Mouse (Mus musculus): Measurements from ENCODE around the gene Ntn1. TPM values are rescaled to one million over a fixed set of nuclear protein-coding genes. Genes with fewer than 3 reads are reported as not detected.

Gene Ntn1
- total RNA-seq, 2 experiments from 2014 or later = 6.0 to 7.4 TPM

DNA sequence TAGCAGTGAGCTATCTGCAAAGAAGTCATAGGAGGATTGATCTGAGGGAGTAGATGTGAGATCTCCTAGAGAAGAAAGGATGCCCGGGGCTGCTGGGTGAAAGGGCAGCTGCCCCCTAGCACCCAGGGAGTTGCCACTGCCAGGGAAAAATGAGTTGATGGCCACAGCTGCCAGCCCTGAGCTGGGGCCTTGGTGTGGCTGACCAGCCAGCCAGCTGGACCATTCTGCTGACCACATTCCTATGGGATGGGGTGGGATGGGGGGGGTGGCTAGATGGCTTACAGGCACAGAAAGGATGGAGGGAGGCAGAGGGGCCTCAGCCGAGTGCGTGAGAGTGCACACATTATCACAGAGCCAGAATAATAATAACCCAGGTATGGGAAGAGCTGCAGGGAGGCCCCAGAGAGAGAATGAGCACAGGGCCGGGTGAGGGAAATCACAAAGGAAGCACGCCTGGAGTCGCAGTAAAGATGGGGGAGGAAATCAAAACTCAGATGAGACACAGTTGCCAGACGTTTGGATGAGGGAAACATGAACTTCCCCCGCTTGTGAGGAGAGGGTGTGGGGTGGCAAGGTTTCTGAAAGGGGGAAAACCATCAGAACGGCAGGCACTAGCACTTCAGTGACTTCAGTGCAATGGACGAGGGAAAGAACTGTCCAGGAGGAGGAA is 91.6 kb downstream of the Ntn1 start:
- no peak for DNase-seq (ENCODE audit: extremely low spot score in 1 of 2, low spot score in 2 of 2)
- no peak overlapping the region for H3K27ac ChIP-seq
- no peak for TF ChIP-seq CTCF (IDR thresholded peaks at IDR 0.05)
- intact Hi-C loops (cut with DNase I) = loop anchor here (5.0 kb wide), 1 partner anchor 53 kb away; no protein-coding TSS in a partner anchor
- H3K4me3 ChIP-seq = no peak overlapping the region

DNA sequence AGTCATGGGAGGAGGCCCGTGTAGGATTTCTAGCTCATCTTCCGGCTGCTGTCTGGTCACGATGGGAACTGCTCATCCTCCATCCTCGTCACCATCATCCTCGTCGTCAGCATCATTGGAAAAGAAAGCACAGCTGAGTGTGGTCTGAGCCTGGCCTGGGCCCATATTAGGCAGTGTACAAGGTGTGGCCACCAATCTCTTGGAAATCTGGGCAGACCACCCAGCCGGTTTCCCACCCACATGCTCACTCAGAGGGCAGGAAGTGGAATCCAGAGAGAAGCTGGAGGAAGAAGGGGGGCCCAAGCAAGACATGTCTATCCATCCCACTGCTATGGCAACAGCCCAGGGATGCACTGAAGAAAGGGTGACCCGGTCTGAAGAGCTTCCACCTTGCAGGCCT is 94.6 kb downstream of the Ntn1 start:
- intact Hi-C loops (cut with DNase I) = loop anchor here (5.0 kb wide), 1 partner anchor 56 kb away; no protein-coding TSS in a partner anchor
- Histone ChIP-seq H3K27ac (no peak overlapping the region), H3K4me3 (no peak overlapping the region)
- TF ChIP-seq CTCF (IDR thresholded peaks at IDR 0.05) = no peak
- DNase-seq (ENCODE audit: extremely low spot score in 1 of 2, low spot score in 2 of 2) = no peak

DNA sequence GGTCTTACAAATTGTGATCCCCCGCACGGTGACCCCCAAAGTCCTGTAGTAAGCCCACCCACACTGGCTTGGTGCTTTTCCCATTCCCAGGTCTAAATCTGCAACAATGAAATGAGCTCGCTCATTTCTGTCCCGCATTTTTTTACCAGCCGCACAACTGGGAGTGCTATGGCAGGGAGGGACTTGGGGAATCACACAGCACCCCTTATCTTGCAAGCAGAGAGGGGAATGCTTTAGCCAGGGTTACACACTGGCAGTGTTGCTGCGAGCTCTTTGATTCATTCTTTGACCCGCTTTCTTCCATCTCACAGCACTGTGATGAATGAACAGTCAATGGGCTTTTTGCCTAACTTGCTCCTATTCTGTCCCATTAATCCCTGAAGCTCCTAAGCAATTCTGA is 98.3 kb downstream of the Ntn1 start:
- H3K27ac ChIP-seq = no peak overlapping the region
- intact Hi-C loops (cut with DNase I) = no loop called here
- no peak for DNase-seq (ENCODE audit: extremely low spot score in 1 of 2, low spot score in 2 of 2)
- no peak overlapping the region for H3K4me3 ChIP-seq
- TF ChIP-seq CTCF (IDR thresholded peaks at IDR 0.05) = no peak

DNA sequence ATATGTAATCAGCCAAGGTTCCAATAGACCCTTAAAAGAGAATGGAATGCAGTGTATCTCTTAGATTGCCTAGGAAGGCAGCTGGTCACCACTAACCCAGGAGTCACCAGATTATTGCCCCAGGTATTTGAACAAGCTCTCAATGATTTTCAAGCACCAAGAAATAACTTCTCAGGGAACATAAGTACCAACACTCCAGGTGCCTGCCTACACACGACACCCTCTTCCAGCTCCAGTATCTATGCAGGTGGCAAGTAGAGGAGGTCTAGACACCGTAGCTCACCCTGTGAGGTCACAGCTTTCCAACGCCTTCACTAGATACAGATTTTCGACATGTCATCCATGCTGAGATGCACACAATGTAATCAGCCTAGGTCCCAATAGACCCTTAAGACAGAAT is 99.0 kb downstream of the Ntn1 start:
- intact Hi-C loops (cut with DNase I) = no loop called here
- no peak overlapping the region for H3K27ac ChIP-seq
- TF ChIP-seq CTCF (IDR thresholded peaks at IDR 0.05) = no peak
- no peak for DNase-seq (ENCODE audit: extremely low spot score in 1 of 2, low spot score in 2 of 2)
- no peak overlapping the region for H3K4me3 ChIP-seq

DNA sequence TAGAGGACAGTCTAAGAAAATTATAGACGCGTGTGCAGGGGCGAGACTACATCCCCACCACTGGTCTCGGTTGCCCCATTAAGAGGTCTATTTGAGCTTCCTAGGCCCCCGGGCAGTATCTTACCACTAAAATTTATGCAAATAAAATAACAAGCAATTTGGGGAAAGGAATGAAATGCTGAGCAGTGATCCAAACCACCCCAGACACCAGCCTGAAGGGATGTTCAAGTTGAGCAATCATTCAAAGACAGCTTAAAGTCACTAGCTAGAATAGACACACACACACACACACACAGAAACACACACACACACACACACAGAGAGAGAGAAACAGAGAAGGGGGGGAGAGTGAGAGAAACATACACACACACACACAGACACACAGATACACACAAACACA is 105.1 kb downstream of the Ntn1 start:
- intact Hi-C loops (cut with DNase I) = no loop called here
- DNase-seq (ENCODE audit: extremely low spot score in 1 of 2, low spot score in 2 of 2) = no peak
- no peak for TF ChIP-seq CTCF (IDR thresholded peaks at IDR 0.05)
- no peak overlapping the region for H3K4me3 ChIP-seq
- H3K27ac ChIP-seq = no peak overlapping the region

DNA sequence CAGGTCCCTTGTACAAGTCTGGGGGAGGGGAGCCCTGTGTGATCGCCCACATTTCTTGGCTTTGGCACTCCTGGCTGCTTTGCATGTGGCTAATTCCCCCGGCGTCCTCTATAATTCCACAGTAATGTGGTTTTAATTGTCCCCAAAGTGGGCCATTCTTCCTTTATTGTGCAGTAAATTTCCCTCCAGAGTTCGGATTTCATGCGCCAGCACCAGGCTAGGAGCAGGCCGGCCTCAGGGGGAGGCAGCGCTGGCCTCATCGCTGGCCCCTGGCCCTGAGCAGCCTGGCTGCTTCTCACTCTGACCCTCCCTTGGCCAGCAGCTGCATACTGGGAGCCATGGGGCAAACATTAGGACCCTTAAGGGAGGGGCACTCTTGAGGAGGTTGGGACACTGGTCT is 110.0 kb downstream of the Ntn1 start:
- no peak for TF ChIP-seq CTCF (IDR thresholded peaks at IDR 0.05)
- intact Hi-C loops (cut with DNase I) = no loop called here
- Histone ChIP-seq H3K27ac (no peak overlapping the region), H3K4me3 (no peak overlapping the region)
- no peak for DNase-seq (ENCODE audit: extremely low spot score in 1 of 2, low spot score in 2 of 2)

DNA sequence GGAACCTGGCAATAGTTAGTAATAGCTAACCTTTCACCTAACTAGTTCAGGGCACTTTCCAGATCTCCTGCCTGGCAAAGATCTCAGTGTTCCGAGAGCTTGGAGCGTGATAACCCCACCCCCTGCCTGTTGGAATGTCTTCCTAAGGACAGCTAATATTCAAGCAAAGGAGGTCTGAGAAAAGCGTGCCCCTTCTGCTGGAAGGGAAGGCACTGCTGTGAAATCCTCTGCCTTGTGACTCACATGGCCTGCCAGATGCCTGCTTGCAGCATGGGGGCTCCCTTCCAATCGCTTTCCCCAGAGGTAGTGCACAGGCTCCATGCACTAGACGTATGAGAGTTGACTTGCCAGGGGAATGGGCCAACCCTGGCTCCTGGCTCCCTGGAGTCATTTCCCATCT is 113.3 kb downstream of the Ntn1 start:
- no peak overlapping the region for H3K27ac ChIP-seq
- no peak for DNase-seq (ENCODE audit: extremely low spot score in 1 of 2, low spot score in 2 of 2)
- intact Hi-C loops (cut with DNase I) = no loop called here
- no peak overlapping the region for H3K4me3 ChIP-seq
- TF ChIP-seq CTCF (IDR thresholded peaks at IDR 0.05) = no peak

DNA sequence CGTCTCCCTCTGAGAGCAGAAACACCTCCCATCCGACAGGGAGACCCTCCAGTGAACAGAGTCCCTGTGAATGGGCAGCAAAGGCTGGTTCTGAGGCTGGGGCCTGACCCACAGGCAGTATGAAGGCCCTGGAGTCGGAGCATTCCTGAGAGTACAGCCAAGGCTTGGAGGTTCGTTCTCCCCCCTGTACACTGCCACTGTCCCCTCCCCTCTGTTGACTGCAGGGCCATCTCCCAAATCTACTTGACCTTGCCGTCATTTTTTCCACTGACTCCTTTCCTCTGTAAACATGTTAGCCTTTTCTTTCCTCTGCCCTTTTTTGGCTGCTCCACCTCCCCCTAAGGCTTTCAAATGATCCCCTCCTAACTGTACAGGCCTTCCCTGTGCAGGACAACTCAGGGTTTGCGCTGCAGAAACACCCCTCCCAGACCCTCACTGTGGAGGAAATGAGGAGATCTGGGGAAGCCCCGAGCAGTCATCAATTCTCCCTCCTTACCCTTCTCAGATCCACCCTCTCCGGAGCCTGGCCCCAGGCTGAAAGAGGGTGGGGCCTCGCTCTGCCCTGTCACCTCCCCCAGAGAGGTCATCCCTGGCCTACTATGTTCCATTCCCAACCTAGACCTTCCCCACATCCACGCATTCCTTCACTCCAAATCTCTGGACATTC is 114.3 kb downstream of the Ntn1 start:
- no peak for DNase-seq (ENCODE audit: extremely low spot score in 1 of 2, low spot score in 2 of 2)
- no peak for TF ChIP-seq CTCF (IDR thresholded peaks at IDR 0.05)
- H3K4me3 ChIP-seq = no peak overlapping the region
- no peak overlapping the region for H3K27ac ChIP-seq
- intact Hi-C loops (cut with DNase I) = no loop called here

DNA sequence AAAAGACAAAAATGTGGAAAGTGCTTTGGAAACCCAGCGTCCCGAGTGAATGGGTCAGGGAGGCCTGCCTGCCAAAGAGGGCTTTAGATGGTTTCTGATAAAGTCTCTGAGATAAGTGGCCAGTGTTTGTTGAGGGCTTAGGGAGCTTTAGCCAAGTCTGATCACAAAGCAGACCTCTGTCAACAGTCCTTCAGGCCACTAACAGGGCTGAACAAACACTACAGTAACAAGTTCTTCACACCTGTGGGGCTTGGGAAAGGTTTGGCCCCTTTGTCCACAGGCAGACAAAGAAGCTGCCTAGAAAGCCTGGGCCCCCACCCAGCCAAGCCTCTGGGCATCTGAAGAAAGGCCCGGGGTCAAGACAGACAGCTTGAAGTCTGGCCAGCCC is 114.9 kb downstream of the Ntn1 start:
- intact Hi-C loops (cut with DNase I) = no loop called here
- no peak for DNase-seq (ENCODE audit: extremely low spot score in 1 of 2, low spot score in 2 of 2)
- no peak for TF ChIP-seq CTCF (IDR thresholded peaks at IDR 0.05)
- Histone ChIP-seq H3K27ac (no peak overlapping the region), H3K4me3 (no peak overlapping the region)

DNA sequence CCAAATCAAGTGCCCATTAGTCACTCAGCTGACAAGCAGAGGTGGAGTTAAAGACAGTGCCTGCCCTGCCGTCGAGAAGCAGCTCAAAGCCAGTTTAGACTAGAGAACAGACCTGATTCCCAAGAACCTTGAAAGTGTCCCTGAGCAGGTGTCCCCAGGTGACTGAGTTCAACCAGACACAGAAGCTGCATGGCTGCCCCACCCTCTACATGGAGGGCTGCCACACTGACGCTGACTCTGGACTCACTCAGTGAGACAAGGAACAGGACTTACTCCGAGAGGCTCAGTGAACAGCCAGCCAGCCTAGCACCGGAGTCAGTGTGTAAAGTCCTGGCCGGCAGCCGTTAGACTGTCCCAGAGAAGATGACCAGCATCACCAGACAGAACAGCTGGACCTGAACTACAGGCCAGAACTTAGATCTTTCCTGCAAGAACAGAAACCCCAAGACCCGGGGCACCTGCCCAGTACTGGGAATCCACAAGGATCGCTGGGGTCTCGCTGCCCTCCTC is 120.6 kb downstream of the Ntn1 start:
- intact Hi-C loops (cut with DNase I) = no loop called here
- Histone ChIP-seq H3K27ac (no peak overlapping the region), H3K4me3 (no peak overlapping the region)
- no peak for DNase-seq (ENCODE audit: extremely low spot score in 1 of 2, low spot score in 2 of 2)
- TF ChIP-seq CTCF (IDR thresholded peaks at IDR 0.05) = no peak

DNA sequence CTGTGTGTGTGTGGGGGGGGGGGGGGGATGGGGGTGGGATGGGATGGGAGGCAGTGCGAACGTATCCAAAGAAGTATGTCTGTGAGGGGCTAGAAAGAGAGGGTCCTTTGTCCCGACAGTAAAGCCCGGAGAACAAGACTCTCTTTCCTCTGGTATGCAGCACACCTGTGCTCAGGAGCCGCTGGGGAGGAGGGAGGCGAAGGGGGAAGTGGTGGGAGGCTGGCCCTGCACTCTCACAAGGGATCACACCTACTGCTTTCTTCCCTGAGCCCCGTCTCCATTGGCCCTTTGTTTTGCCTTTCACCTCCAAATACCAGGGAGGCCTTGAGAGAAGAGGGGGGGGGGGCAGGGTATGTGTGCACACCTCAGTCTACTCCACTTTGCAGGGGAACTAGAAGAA is 123.7 kb downstream of the Ntn1 start:
- Histone ChIP-seq H3K4me3 (no peak overlapping the region), H3K27ac (no peak overlapping the region)
- no peak for TF ChIP-seq CTCF (IDR thresholded peaks at IDR 0.05)
- DNase-seq (ENCODE audit: extremely low spot score in 1 of 2, low spot score in 2 of 2) = no peak
- intact Hi-C loops (cut with DNase I) = no loop called here

DNA sequence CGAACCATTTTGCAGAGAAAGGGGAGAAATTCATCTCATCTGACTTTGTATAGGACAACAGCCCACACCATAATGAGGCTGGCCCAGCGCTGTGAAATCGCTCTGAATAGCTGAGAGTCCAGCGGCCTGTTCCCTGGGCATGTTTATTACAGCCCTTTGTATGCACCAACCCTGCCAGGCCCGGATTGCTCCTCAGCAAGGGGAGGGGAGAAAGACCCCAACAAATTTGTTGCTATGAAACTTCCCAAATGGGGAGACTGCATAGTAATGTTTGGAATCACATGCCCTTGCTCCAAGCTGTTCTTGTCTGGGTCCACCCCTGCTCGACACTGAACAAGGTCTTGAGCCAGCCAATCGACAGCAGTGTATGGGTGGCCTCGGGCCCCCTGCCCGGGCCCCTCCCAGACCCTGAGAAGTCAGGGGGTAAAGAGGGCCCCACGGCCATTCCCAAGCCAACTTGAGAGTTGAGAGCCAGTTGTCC is 126.3 kb downstream of the Ntn1 start:
- no peak for TF ChIP-seq CTCF (IDR thresholded peaks at IDR 0.05)
- H3K27ac ChIP-seq = no peak overlapping the region
- intact Hi-C loops (cut with DNase I) = no loop called here
- H3K4me3 ChIP-seq = no peak overlapping the region
- DNase-seq (ENCODE audit: extremely low spot score in 1 of 2, low spot score in 2 of 2) = no peak

DNA sequence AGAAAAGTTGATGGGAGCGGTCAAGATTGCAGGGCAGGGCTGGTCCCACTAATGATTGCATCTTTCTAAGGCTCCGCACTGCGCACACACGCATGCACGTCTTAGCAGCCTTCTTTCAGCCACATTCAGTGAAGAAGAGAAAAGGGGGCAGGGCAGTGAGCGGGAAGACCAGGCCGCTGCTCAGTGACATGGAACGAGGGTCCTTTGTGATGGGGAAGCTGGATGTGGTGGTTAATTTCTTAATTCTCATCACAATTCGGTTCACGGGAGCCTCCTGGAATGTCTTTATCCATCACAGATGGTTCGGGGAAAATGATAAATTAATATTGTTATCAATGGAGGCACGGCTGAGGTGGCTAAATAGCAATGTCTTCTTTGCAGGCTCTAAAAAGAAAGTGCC is 126.8 kb downstream of the Ntn1 start:
- no peak for TF ChIP-seq CTCF (IDR thresholded peaks at IDR 0.05)

More for the DNA sequence above, 126.8 kb downstream of the Ntn1 start:
- no peak overlapping the region for H3K27ac ChIP-seq
- no peak for DNase-seq (ENCODE audit: extremely low spot score in 1 of 2, low spot score in 2 of 2)
- H3K4me3 ChIP-seq = no peak overlapping the region
- intact Hi-C loops (cut with DNase I) = no loop called here
